Mouse (Mus musculus) hindbrain, embryonic 10.5 days (tissue): ENCODE results near the gene Podxl. TPM values are rescaled to one million over a fixed set of nuclear protein-coding genes. Genes with fewer than 3 reads are reported as not detected.

Source experiments
- DNase-seq: peaks from one replicate; pipeline ENCODE4 v3.0.0-alpha.2; 2017; ENCODE audit warnings: low spot score
- H3K27ac ChIP-seq: fragments of 300-500 bp; sonication (generic); 2 replicates; pipeline ENCODE4 v1.5.1; 2016; ENCODE audit warnings: mild to moderate bottlenecking, moderate library complexity
- H3K27me3 ChIP-seq: fragments of 300-500 bp; sonication (generic); 2 replicates; pipeline ENCODE4 v1.6.1; 2016; ENCODE audit warnings: mild to moderate bottlenecking; ENCODE audit not compliant: poor library complexity, insufficient read depth, severe bottlenecking
- H3K36me3 ChIP-seq: fragments of 300-500 bp; sonication (generic); 2 replicates; pipeline ENCODE4 v1.6.1; 2016; ENCODE audit warnings: mild to moderate bottlenecking, moderate library complexity
- H3K4me1 ChIP-seq: fragments of 300-500 bp; sonication (generic); replicated peaks from 2 replicates; pipeline ENCODE4 v1.6.1; 2016; ENCODE audit warnings: mild to moderate bottlenecking
- H3K4me3 ChIP-seq: fragments of 300-500 bp; sonication (generic); 2 replicates; pipeline ENCODE4 v1.5.1; 2016; ENCODE audit warnings: mild to moderate bottlenecking, moderate library complexity
- H3K9me3 ChIP-seq: fragments of 300-500 bp; sonication (generic); 2 replicates; pipeline ENCODE4 v1.6.1; 2016; ENCODE audit warnings: mild to moderate bottlenecking, moderate library complexity
- WGBS: fragments of 180-500 bp; shearing (Covaris S2); methylation state at CpG from one replicate; pipeline ENCODE4 v1.1.7; 2016; 5-methylcytosine and 5-hydroxymethylcytosine counted together
- polyA plus RNA-seq: library from polyadenylated mRNA; unstranded; fragments of >200 nt; fragmentation: Nextera tagmentation; extraction: Ambion mirVana; gene quantifications from 2 replicates; pipeline ENCODE4 v1.2.1, GENCODE M21; 2016

The Podxl gene
- polyA plus RNA-seq, 1 experiment from 2014 or later, result 16.2 TPM

GRCm38 (mm10) chr6:31592128-31592527 is 28.3 kb upstream of the Podxl start:
- no peak for DNase-seq
- WGBS, result 90% methylated on average over 2 of the region's 2 CpGs
- Histone ChIP-seq H3K27ac (no peak overlapping the region), H3K9me3 (no peaks in the 10 kb centered on the region), H3K4me1 (peaks cover 24% of the 10 kb centered on the region), H3K4me3 (no peak overlapping the region), H3K36me3 (no peaks in the 10 kb centered on the region), H3K27me3 (no peaks in the 10 kb centered on the region)

- Histone ChIP-seq H3K27ac (no peak overlapping the region), H3K36me3 (no peaks in the 10 kb centered on the region), H3K27me3 (no peaks in the 10 kb centered on the region), H3K4me1 (peaks cover 19% of the 10 kb centered on the region), H3K4me3 (no peak overlapping the region), H3K9me3 (no peaks in the 10 kb centered on the region)
- no peak for DNase-seq
- WGBS, result 86% methylated on average over 3 of the region's 3 CpGs
Measured at GRCm38 (mm10) chr6:31591676-31592075, 27.9 kb upstream of the Podxl start.

- no peaks in the 10 kb centered on the region for H3K9me3 ChIP-seq
- 78% methylated on average over 2 of the region's 2 CpGs for WGBS
- H3K27ac ChIP-seq, result no peak overlapping the region
- H3K36me3 ChIP-seq, result no peaks in the 10 kb centered on the region
- no peaks in the 10 kb centered on the region for H3K27me3 ChIP-seq
- no peak overlapping the region for H3K4me3 ChIP-seq
- no peak for DNase-seq
- peaks cover 12% of the 10 kb centered on the region; the same call in 1 of the 2 replicates for H3K4me1 ChIP-seq
Measured at GRCm38 (mm10) chr6:31590754-31591153, 27.0 kb upstream of the Podxl start.

- H3K36me3 ChIP-seq, result no peaks in the 10 kb centered on the region
- H3K27ac ChIP-seq, result peak overlapping the region; percentile 24; the same call in 1 of the 2 replicates
- H3K4me3 ChIP-seq, result no peak overlapping the region
- no peaks in the 10 kb centered on the region for H3K9me3 ChIP-seq
- H3K27me3 ChIP-seq, result no peaks in the 10 kb centered on the region
- peaks cover 14% of the 10 kb centered on the region; the same call in 1 of the 2 replicates for H3K4me1 ChIP-seq
- DNase-seq, result no peak
- WGBS, result 83% methylated on average over 3 of the region's 3 CpGs
Measured at GRCm38 (mm10) chr6:31589268-31589667, 25.5 kb upstream of the Podxl start.

GRCm38 (mm10) chr6:31587655-31588054 is 23.9 kb upstream of the Podxl start:
- H3K27ac ChIP-seq, result 0 out of 2 replicates have a peak overlapping the region, but pooled peaks have one; percentile 16
- H3K36me3 ChIP-seq, result no peaks in the 10 kb centered on the region
- no peaks in the 10 kb centered on the region for H3K27me3 ChIP-seq
- no peak for DNase-seq
- H3K9me3 ChIP-seq, result no peaks in the 10 kb centered on the region
- H3K4me3 ChIP-seq, result no peak overlapping the region
- peaks cover 9% of the 10 kb centered on the region; the same call in 1 of the 2 replicates for H3K4me1 ChIP-seq
- 64% methylated on average over 4 of the region's 4 CpGs for WGBS

GRCm38 (mm10) chr6:31586127-31586526 is 22.3 kb upstream of the Podxl start:
- H3K36me3 ChIP-seq, result no peaks in the 10 kb centered on the region
- H3K4me1 ChIP-seq, result peaks cover 9% of the 10 kb centered on the region; the same call in 1 of the 2 replicates
- no peak overlapping the region; the same call in 1 of the 2 replicates for H3K27ac ChIP-seq
- H3K27me3 ChIP-seq, result no peaks in the 10 kb centered on the region
- WGBS, result 83% methylated on average over 2 of the region's 2 CpGs
- no peak for DNase-seq
- no peak overlapping the region for H3K4me3 ChIP-seq
- no peaks in the 10 kb centered on the region for H3K9me3 ChIP-seq

- no peak overlapping the region for H3K27ac ChIP-seq
- no peaks in the 10 kb centered on the region for H3K4me1 ChIP-seq
- H3K36me3 ChIP-seq, result no peaks in the 10 kb centered on the region
- no peak overlapping the region for H3K4me3 ChIP-seq
- no peaks in the 10 kb centered on the region for H3K27me3 ChIP-seq
- no peak for DNase-seq
- no peaks in the 10 kb centered on the region; the same call in 1 of the 2 replicates for H3K9me3 ChIP-seq
- whole genome bisulfite sequencing, result 89% methylated on average over 9 of the region's 9 CpGs
Measured at GRCm38 (mm10) chr6:31576151-31576550, 12.4 kb upstream of the Podxl start.

GRCm38 (mm10) chr6:31575063-31575462 is 11.3 kb upstream of the Podxl start:
- no peak for DNase-seq
- no peaks in the 10 kb centered on the region for H3K4me1 ChIP-seq
- H3K36me3 ChIP-seq, result no peaks in the 10 kb centered on the region
- H3K27ac ChIP-seq, result no peak overlapping the region
- WGBS, result 71% methylated on average over 4 of the region's 4 CpGs
- H3K27me3 ChIP-seq, result no peaks in the 10 kb centered on the region; the same call in 1 of the 2 replicates
- H3K4me3 ChIP-seq, result no peak overlapping the region
- no peaks in the 10 kb centered on the region; the same call in 1 of the 2 replicates for H3K9me3 ChIP-seq

GRCm38 (mm10) chr6:31571459-31571858 is 7.7 kb upstream of the Podxl start:
- DNase-seq, result no peak
- H3K27ac ChIP-seq, result no peak overlapping the region
- H3K4me1 ChIP-seq, result peaks cover 18% of the 10 kb centered on the region
- no peaks in the 10 kb centered on the region for H3K9me3 ChIP-seq
- no peaks in the 10 kb centered on the region for H3K36me3 ChIP-seq
- WGBS, result 79% methylated on average over 3 of the region's 3 CpGs
- no peak overlapping the region for H3K4me3 ChIP-seq
- H3K27me3 ChIP-seq, result peaks cover 6% of the 10 kb centered on the region; the same call in 1 of the 2 replicates

GRCm38 (mm10) chr6:31568070-31568595 is 4.4 kb upstream of the Podxl start:
- Histone ChIP-seq H3K4me1 (peaks cover 36% of the 10 kb centered on the region), H3K4me3 (no peak overlapping the region), H3K27ac (0 out of 2 replicates have a peak overlapping the region, but pooled peaks have one; percentile 8), H3K9me3 (no peaks in the 10 kb centered on the region), H3K36me3 (no peaks in the 10 kb centered on the region), H3K27me3 (peaks cover 16% of the 10 kb centered on the region)
- WGBS, result 24% methylated on average over 7 of the region's 7 CpGs
- DNase-seq, result no peak

GRCm38 (mm10) chr6:31567200-31567599 is 3.4 kb upstream of the Podxl start:
- Histone ChIP-seq H3K4me3 (no peak overlapping the region), H3K4me1 (peaks cover 45% of the 10 kb centered on the region), H3K27me3 (peaks cover 23% of the 10 kb centered on the region), H3K9me3 (no peaks in the 10 kb centered on the region), H3K27ac (no peak overlapping the region), H3K36me3 (no peaks in the 10 kb centered on the region)
- DNase-seq, result no peak
- WGBS, result 38% methylated on average over 7 of the region's 7 CpGs

GRCm38 (mm10) chr6:31564901-31565391 is 1.2 kb upstream of the Podxl start:
- H3K36me3 ChIP-seq, result no peaks in the 10 kb centered on the region; the same call in 1 of the 2 replicates
- DNase-seq, result peak; percentile 67
- H3K4me1 ChIP-seq, result peaks cover 66% of the 10 kb centered on the region
- H3K27me3 ChIP-seq, result peaks cover 44% of the 10 kb centered on the region
- WGBS, result 1% methylated on average over 17 of the region's 17 CpGs
- no peaks in the 10 kb centered on the region for H3K9me3 ChIP-seq
- peak overlapping the region; percentile 84 for H3K4me3 ChIP-seq
- H3K27ac ChIP-seq, result peak overlapping the region; percentile 94

- WGBS, result under 1% methylated on average over 18 of the region's 18 CpGs
- peak overlapping the region; percentile 94 for H3K27ac ChIP-seq
Measured at GRCm38 (mm10) chr6:31564182-31564531, 376 bp upstream of the Podxl start.

More at GRCm38 (mm10) chr6:31564182-31564531, 376 bp upstream of the Podxl start:
- no peaks in the 10 kb centered on the region; the same call in 1 of the 2 replicates for H3K36me3 ChIP-seq
- H3K27me3 ChIP-seq, result peaks cover 45% of the 10 kb centered on the region
- H3K4me1 ChIP-seq, result peaks cover 74% of the 10 kb centered on the region
- no peaks in the 10 kb centered on the region for H3K9me3 ChIP-seq
- peak overlapping the region; percentile 84 for H3K4me3 ChIP-seq
- no peak for DNase-seq
